13 mouse cellular contexts compared by ENCODE assay signal in genomic region chr16:90085580-90085979, GRCm38 (mm10). TPM values are rescaled to one million over a fixed set of nuclear protein-coding genes. Genes with fewer than 3 reads are reported as not detected.
A peak's percentile ranks its signal among the peaks of the same experiment; 100 is the strongest.
DNase-seq lines count a peak whose midpoint lies in the region; TF ChIP-seq lines count a peak whose summit lies in the region.
"Had no signal": no experiment of that assay in that cellular context is flagged by ENCODE, and none has a peak within 500 bp of the region (broad histone marks: within the 10 kb centered on the region; RNA-seq: fewer than 3 reads in every experiment).

No protein-coding gene starts in this region.

- intact Hi-C loops in left cerebral cortex, postnatal 14 days (cut with DNase I), result no loop called here

- TF ChIP-seq CTCF in brain, embryonic 14.5 days (IDR thresholded peaks at IDR 0.05; ENCODE audit: borderline replicate concordance, extremely low read depth, insufficient read depth, insufficient read length), result no peak

- no peak for TF ChIP-seq POLR2A in brain, embryonic 14.5 days (IDR thresholded peaks at IDR 0.05; ENCODE audit: borderline replicate concordance, extremely low read depth, insufficient read depth, insufficient read length, poor library complexity, severe bottlenecking)

- peak; percentile 44 to 65 for DNase-seq in left cerebral cortex, postnatal 14 days (ENCODE audit: low spot score in 2 of 2)
- no peak for DNase-seq in left cerebral cortex, adult 11 months (ENCODE audit: low spot score)
- peak; percentile 14 for DNase-seq in brain, embryonic 14.5 days (ENCODE audit: low read depth)
- peak; percentile 79 to 93 for DNase-seq in layer of hippocampus, adult 18-20 months (ENCODE audit: low spot score in 2 of 2)
- DNase-seq in layer of hippocampus, postnatal 36 days, result peak; percentile 71 to 78
- DNase-seq in B cell, adult 2 months, result no peak
- DNase-seq in kidney, postnatal 10 days, result no peak
- DNase-seq: gastrocnemius, postnatal 25 days; kidney, adult 18-20 months; kidney, postnatal 25 days; liver; liver, postnatal 0 days; thymus, adult 2 months had no signal

RNA-seq across cellular contexts. Expression of gene Tiam1, which starts 58.0 kb away (rescaled TPM):
- total RNA-seq in left cerebral cortex, postnatal 14 days (2021), result 100 to 1,000 TPM in 1 of 2 experiments, 10 to 100 TPM in 1; 88.5 to 101 TPM
- 6.4 and 19.3 TPM in 2 replicates for polyA plus RNA-seq in brain, embryonic 14.5 days (2012; rRNA removed)
- total RNA-seq in layer of hippocampus, adult 18-20 months (2021), result 100 to 1,000 TPM; 109 to 111 TPM
- 100 to 1,000 TPM; 106 to 116 TPM for total RNA-seq in layer of hippocampus, postnatal 36 days (2021)

Comparison
In these comparisons a context has a peak if more than half of its experiments do, and no peak if none do; other contexts are left out.
1. DNase-seq: peak in left cerebral cortex, postnatal 14 days (2 of 2), brain, embryonic 14.5 days (single experiment), layer of hippocampus, adult 18-20 months (2 of 2) and layer of hippocampus, postnatal 36 days (2 of 2); none in left cerebral cortex, adult 11 months (single experiment), B cell, adult 2 months (0 of 2) and kidney, postnatal 10 days (single experiment).